Mouse (Mus musculus): Measurements from ENCODE around the gene Cdh4. TPM values are rescaled to one million over a fixed set of nuclear protein-coding genes. Genes with fewer than 3 reads are reported as not detected.

Gene Cdh4
- total and polyA plus RNA-seq, 2 experiments from 2014 or later, result 58.9 to 84.0 TPM

GRCm38 (mm10) chr2:179681386-179681785, 239.2 kb downstream of the Cdh4 start:
- ATAC-seq (no peak), DNase-seq (no peak)
- H3K27ac ChIP-seq (ENCODE audit: low read depth, low read length), result no peak overlapping the region
- no peak overlapping the region for H3K4me3 ChIP-seq (ENCODE audit: low read depth, low read length)
- H3K36me3 ChIP-seq (ENCODE audit: insufficient read depth), result no peaks in the 10 kb centered on the region
- TF ChIP-seq CTCF (IDR thresholded peaks at IDR 0.05; ENCODE audit: low read depth), result peak; percentile 70
- 84% methylated on average over 1 of the region's 1 CpGs for WGBS
- no peaks in the 10 kb centered on the region for H3K27me3 ChIP-seq (ENCODE audit: insufficient read depth, low read length)
- no peak overlapping the region for H3K4me2 ChIP-seq (ENCODE audit: low read depth)
- H3K9me3 ChIP-seq (ENCODE audit: low read length), result no peaks in the 10 kb centered on the region
- no peak overlapping the region for H3K9ac ChIP-seq
- H3K4me1 ChIP-seq (ENCODE audit: insufficient read depth), result no peaks in the 10 kb centered on the region

- Histone ChIP-seq H3K27me3 (ENCODE audit: insufficient read depth, low read length) (no peaks in the 10 kb centered on the region), H3K9me3 (ENCODE audit: low read length) (no peaks in the 10 kb centered on the region), H3K9ac (no peak overlapping the region), H3K4me2 (ENCODE audit: low read depth) (no peak overlapping the region), H3K4me1 (ENCODE audit: insufficient read depth) (0 out of 2 replicates have a peak, but pooled peaks cover 5% of the 10 kb centered on the region), H3K27ac (ENCODE audit: low read depth, low read length) (no peak overlapping the region), H3K36me3 (ENCODE audit: insufficient read depth) (no peaks in the 10 kb centered on the region), H3K4me3 (ENCODE audit: low read depth, low read length) (no peak overlapping the region)
- TF ChIP-seq CTCF (IDR thresholded peaks at IDR 0.05; ENCODE audit: low read depth), result no peak
- 31% methylated on average over 12 of the region's 12 CpGs for WGBS
- 0 out of 2 replicates have a peak, but pooled peaks have one; percentile 12 for ATAC-seq
- DNase-seq, result no peak
Measured at GRCm38 (mm10) chr2:179687243-179687681, 245.0 kb downstream of the Cdh4 start.

- peak; percentile 44; the same call in 1 of the 2 replicates for ATAC-seq
Measured at GRCm38 (mm10) chr2:179688976-179689375, 246.7 kb downstream of the Cdh4 start.

GRCm38 (mm10) chr2:179689761-179690160, 247.5 kb downstream of the Cdh4 start:
- DNase-seq (no peak), ATAC-seq (no peak)
- 71% methylated on average over 3 of the region's 3 CpGs for WGBS
- H3K36me3 ChIP-seq (ENCODE audit: insufficient read depth), result no peaks in the 10 kb centered on the region
- H3K9ac ChIP-seq, result no peak overlapping the region
- no peaks in the 10 kb centered on the region for H3K9me3 ChIP-seq (ENCODE audit: low read length)
- H3K27me3 ChIP-seq (ENCODE audit: insufficient read depth, low read length), result no peaks in the 10 kb centered on the region
- TF ChIP-seq CTCF (IDR thresholded peaks at IDR 0.05; ENCODE audit: low read depth), result no peak
- H3K4me3 ChIP-seq (ENCODE audit: low read depth, low read length), result no peak overlapping the region
- H3K4me2 ChIP-seq (ENCODE audit: low read depth), result no peak overlapping the region
- no peak overlapping the region for H3K27ac ChIP-seq (ENCODE audit: low read depth, low read length)
- H3K4me1 ChIP-seq (ENCODE audit: insufficient read depth), result 0 out of 2 replicates have a peak, but pooled peaks cover 5% of the 10 kb centered on the region

More at GRCm38 (mm10) chr2:179688976-179689375, 246.7 kb downstream of the Cdh4 start:
- Histone ChIP-seq H3K27me3 (ENCODE audit: insufficient read depth, low read length) (no peaks in the 10 kb centered on the region), H3K9me3 (ENCODE audit: low read length) (no peaks in the 10 kb centered on the region), H3K9ac (no peak overlapping the region), H3K27ac (ENCODE audit: low read depth, low read length) (0 out of 2 replicates have a peak overlapping the region, but pooled peaks have one; percentile 21), H3K4me2 (ENCODE audit: low read depth) (no peak overlapping the region), H3K4me3 (ENCODE audit: low read depth, low read length) (no peak overlapping the region), H3K4me1 (ENCODE audit: insufficient read depth) (0 out of 2 replicates have a peak, but pooled peaks cover 5% of the 10 kb centered on the region), H3K36me3 (ENCODE audit: insufficient read depth) (no peaks in the 10 kb centered on the region)
- WGBS, result 69% methylated on average over 5 of the region's 5 CpGs
- DNase-seq, result peak; percentile 85
- TF ChIP-seq CTCF (IDR thresholded peaks at IDR 0.05; ENCODE audit: low read depth), result no peak

GRCm38 (mm10) chr2:179690571-179690970, 248.3 kb downstream of the Cdh4 start:
- no peaks in the 10 kb centered on the region for H3K9me3 ChIP-seq (ENCODE audit: low read length)
- H3K4me2 ChIP-seq (ENCODE audit: low read depth), result no peak overlapping the region
- H3K4me1 ChIP-seq (ENCODE audit: insufficient read depth), result 0 out of 2 replicates have a peak, but pooled peaks cover 5% of the 10 kb centered on the region
- WGBS, result 32% methylated on average over 7 of the region's 7 CpGs
- H3K36me3 ChIP-seq (ENCODE audit: insufficient read depth), result no peaks in the 10 kb centered on the region
- no peak overlapping the region for H3K4me3 ChIP-seq (ENCODE audit: low read depth, low read length)
- H3K9ac ChIP-seq, result no peak overlapping the region
- no peak for TF ChIP-seq CTCF (IDR thresholded peaks at IDR 0.05; ENCODE audit: low read depth)
- DNase-seq (no peak), ATAC-seq (peak; percentile 33; the same call in 1 of the 2 replicates)
- H3K27ac ChIP-seq (ENCODE audit: low read depth, low read length), result no peak overlapping the region
- no peaks in the 10 kb centered on the region for H3K27me3 ChIP-seq (ENCODE audit: insufficient read depth, low read length)

- Histone ChIP-seq H3K4me3 (ENCODE audit: low read depth, low read length) (no peak overlapping the region), H3K9me3 (ENCODE audit: low read length) (no peaks in the 10 kb centered on the region), H3K36me3 (ENCODE audit: insufficient read depth) (no peaks in the 10 kb centered on the region), H3K4me1 (ENCODE audit: insufficient read depth) (0 out of 2 replicates have a peak, but pooled peaks cover 5% of the 10 kb centered on the region), H3K27ac (ENCODE audit: low read depth, low read length) (no peak overlapping the region), H3K4me2 (ENCODE audit: low read depth) (no peak overlapping the region), H3K27me3 (ENCODE audit: insufficient read depth, low read length) (no peaks in the 10 kb centered on the region), H3K9ac (no peak overlapping the region)
- WGBS, result 62% methylated on average over 9 of the region's 9 CpGs
- ATAC-seq (no peak), DNase-seq (no peak)
- no peak for TF ChIP-seq CTCF (IDR thresholded peaks at IDR 0.05; ENCODE audit: low read depth)
Measured at GRCm38 (mm10) chr2:179694936-179695335, 252.7 kb downstream of the Cdh4 start.

GRCm38 (mm10) chr2:179697601-179698000, 255.4 kb downstream of the Cdh4 start:
- no peak for TF ChIP-seq CTCF (IDR thresholded peaks at IDR 0.05; ENCODE audit: low read depth)
- DNase-seq (peak; percentile 32), ATAC-seq (peak; percentile 38; the same call in 1 of the 2 replicates)
- H3K36me3 ChIP-seq (ENCODE audit: insufficient read depth), result no peaks in the 10 kb centered on the region
- H3K9me3 ChIP-seq (ENCODE audit: low read length), result no peaks in the 10 kb centered on the region
- H3K4me1 ChIP-seq (ENCODE audit: insufficient read depth), result peaks cover 4% of the 10 kb centered on the region; the same call in 1 of the 2 replicates
- no peak overlapping the region for H3K27ac ChIP-seq (ENCODE audit: low read depth, low read length)
- no peak overlapping the region for H3K4me3 ChIP-seq (ENCODE audit: low read depth, low read length)
- H3K9ac ChIP-seq, result no peak overlapping the region
- WGBS, result 68% methylated on average over 8 of the region's 8 CpGs
- no peak overlapping the region for H3K4me2 ChIP-seq (ENCODE audit: low read depth)
- H3K27me3 ChIP-seq (ENCODE audit: insufficient read depth, low read length), result no peaks in the 10 kb centered on the region

All from forebrain, postnatal 0 days (tissue).